Mouse (Mus musculus) heart, embryonic 16.5 days (tissue): Measurements from ENCODE around the gene Itga9. TPM values are rescaled to one million over a fixed set of nuclear protein-coding genes. Genes with fewer than 3 reads are reported as not detected.

Experiments used
- ATAC-seq: fragments of 200-750 bp; cut with Nextera tagmentation; replicated peaks from 2 replicates; pipeline ENCODE4 v1.8.0; 2017; ENCODE audit warnings: moderate number of reproducible peaks; ENCODE audit not compliant: insufficient read depth, low FRiP score; ENCODE audit errors: extremely low read depth
- H3K27ac ChIP-seq: fragments of 300-500 bp; sonication (generic); 2 replicates; pipeline ENCODE4 v1.5.1; 2014; ENCODE audit warnings: mild to moderate bottlenecking, low read length, control low read depth, moderate library complexity
- H3K27me3 ChIP-seq: fragments of 300-500 bp; sonication (generic); 2 replicates; pipeline ENCODE4 v1.6.1; 2014; ENCODE audit warnings: low read length, mixed read lengths; ENCODE audit not compliant: control insufficient read depth, insufficient read depth
- H3K36me3 ChIP-seq: fragments of 300-500 bp; sonication (generic); 2 replicates; pipeline ENCODE4 v1.6.1; 2014; ENCODE audit not compliant: control insufficient read depth, insufficient read depth
- H3K4me1 ChIP-seq: fragments of 300-500 bp; sonication (generic); 2 replicates; pipeline ENCODE4 v1.6.1; 2014; ENCODE audit warnings: low read length, mixed read lengths; ENCODE audit not compliant: control insufficient read depth, insufficient read depth
- H3K4me2 ChIP-seq: fragments of 300-500 bp; sonication (generic); 2 replicates; pipeline ENCODE4 v1.6.1; 2014; ENCODE audit warnings: low read depth, mild to moderate bottlenecking, control low read depth, low read length
- H3K4me3 ChIP-seq: fragments of 300-500 bp; sonication (generic); 2 replicates; pipeline ENCODE4 v1.5.1; 2014; ENCODE audit warnings: mild to moderate bottlenecking, control low read depth, low read length
- H3K9ac ChIP-seq: fragments of 300-500 bp; sonication (generic); 2 replicates; pipeline ENCODE4 v1.6.1; 2014; ENCODE audit warnings: low read length, control low read depth
- H3K9me3 ChIP-seq: fragments of 300-500 bp; sonication (generic); replicated peaks from 2 replicates; pipeline ENCODE4 v1.6.1; 2016; ENCODE audit warnings: low read length; ENCODE audit not compliant: control insufficient read depth
- WGBS: fragments of 180-500 bp; shearing (Covaris S2); extraction: QIAGEN DNeasy Blood & Tissue Kit; methylation state at CpG from one replicate; pipeline ENCODE4 v1.1.7; 2014; 5-methylcytosine and 5-hydroxymethylcytosine counted together
- polyA plus RNA-seq: library from polyadenylated mRNA; unstranded; fragments of >200 nt; fragmentation: Nextera tagmentation; extraction: Ambion mirVana; gene quantifications from 2 replicates; pipeline ENCODE4 v1.2.1, GENCODE M21; 2015

Gene Itga9
- polyA plus RNA-seq, 1 experiment from 2014 or later, result 3.1 TPM

- no peak overlapping the region for H3K9ac ChIP-seq
- H3K4me2 ChIP-seq, result no peak overlapping the region
- peaks cover 10% of the 10 kb centered on the region for H3K9me3 ChIP-seq
- no peak overlapping the region for H3K4me3 ChIP-seq
- H3K36me3 ChIP-seq, result peaks cover 21% of the 10 kb centered on the region
- no peak overlapping the region for H3K27ac ChIP-seq
- no peaks in the 10 kb centered on the region for H3K27me3 ChIP-seq
- ATAC-seq, result no peak
- 58% methylated on average over 3 of the region's 3 CpGs for WGBS
- H3K4me1 ChIP-seq, result no peaks in the 10 kb centered on the region
These were observed 59.6 kb downstream of the Itga9 start for GRCm38 (mm10) chr9:118666069-118666468.

- H3K4me1 ChIP-seq, result no peaks in the 10 kb centered on the region
- peaks cover 16% of the 10 kb centered on the region for H3K36me3 ChIP-seq
- H3K27ac ChIP-seq, result no peak overlapping the region
- ATAC-seq, result no peak
- peaks cover 10% of the 10 kb centered on the region for H3K9me3 ChIP-seq
- H3K27me3 ChIP-seq, result no peaks in the 10 kb centered on the region
- H3K4me3 ChIP-seq, result no peak overlapping the region
- no peak overlapping the region for H3K4me2 ChIP-seq
- 60% methylated on average over 3 of the region's 3 CpGs for WGBS
- H3K9ac ChIP-seq, result no peak overlapping the region
These were observed 63.2 kb downstream of the Itga9 start for GRCm38 (mm10) chr9:118669696-118670095.

GRCm38 (mm10) chr9:118674277-118674676, 67.8 kb downstream of the Itga9 start:
- Histone ChIP-seq H3K27ac (peak overlapping the region; percentile 49), H3K9me3 (no peaks in the 10 kb centered on the region), H3K36me3 (peaks cover 3% of the 10 kb centered on the region; the same call in 1 of the 2 replicates), H3K27me3 (no peaks in the 10 kb centered on the region), H3K4me1 (peaks cover 11% of the 10 kb centered on the region), H3K9ac (no peak overlapping the region), H3K4me3 (no peak overlapping the region), H3K4me2 (no peak overlapping the region)
- peak; percentile 30 for ATAC-seq
- 44% methylated on average over 12 of the region's 12 CpGs for WGBS

GRCm38 (mm10) chr9:118674761-118675160, 68.3 kb downstream of the Itga9 start:
- Histone ChIP-seq H3K4me1 (peaks cover 11% of the 10 kb centered on the region), H3K36me3 (peaks cover 3% of the 10 kb centered on the region; the same call in 1 of the 2 replicates), H3K4me2 (no peak overlapping the region), H3K4me3 (no peak overlapping the region), H3K9me3 (no peaks in the 10 kb centered on the region), H3K27ac (no peak overlapping the region; the same call in 1 of the 2 replicates), H3K9ac (no peak overlapping the region), H3K27me3 (no peaks in the 10 kb centered on the region)
- 84% methylated on average over 21 of the region's 22 CpGs for WGBS
- ATAC-seq, result no peak

GRCm38 (mm10) chr9:118675573-118676170, 69.2 kb downstream of the Itga9 start:
- Histone ChIP-seq H3K36me3 (peaks cover 3% of the 10 kb centered on the region; the same call in 1 of the 2 replicates), H3K27ac (no peak overlapping the region), H3K9ac (no peak overlapping the region), H3K4me3 (no peak overlapping the region), H3K4me2 (no peak overlapping the region), H3K4me1 (peaks cover 11% of the 10 kb centered on the region), H3K9me3 (no peaks in the 10 kb centered on the region), H3K27me3 (no peaks in the 10 kb centered on the region)
- 0 out of 2 replicates have a peak, but pooled peaks have one; percentile 18 for ATAC-seq
- 83% methylated on average over 8 of the region's 8 CpGs for WGBS

GRCm38 (mm10) chr9:118676692-118677091, 70.2 kb downstream of the Itga9 start:
- 0 out of 2 replicates have a peak overlapping the region, but pooled peaks have one; percentile 7 for H3K27ac ChIP-seq
- no peak for ATAC-seq

GRCm38 (mm10) chr9:118677349-118677748, 70.9 kb downstream of the Itga9 start:
- Histone ChIP-seq H3K27ac (peak overlapping the region; percentile 15; the same call in 1 of the 2 replicates), H3K9me3 (no peaks in the 10 kb centered on the region), H3K4me3 (no peak overlapping the region), H3K4me2 (no peak overlapping the region), H3K36me3 (peaks cover 2% of the 10 kb centered on the region; the same call in 1 of the 2 replicates), H3K27me3 (no peaks in the 10 kb centered on the region), H3K4me1 (peaks cover 18% of the 10 kb centered on the region), H3K9ac (no peak overlapping the region)
- ATAC-seq, result no peak
- WGBS, result 44% methylated on average over 9 of the region's 9 CpGs

More at GRCm38 (mm10) chr9:118676692-118677091, 70.2 kb downstream of the Itga9 start:
- Histone ChIP-seq H3K9ac (no peak overlapping the region), H3K36me3 (peaks cover 4% of the 10 kb centered on the region; the same call in 1 of the 2 replicates), H3K4me1 (peaks cover 13% of the 10 kb centered on the region), H3K9me3 (no peaks in the 10 kb centered on the region), H3K4me2 (no peak overlapping the region), H3K27me3 (no peaks in the 10 kb centered on the region), H3K4me3 (no peak overlapping the region)
- 74% methylated on average over 8 of the region's 8 CpGs for WGBS

- ATAC-seq, result peak; percentile 52
- 51% methylated on average over 15 of the region's 15 CpGs for WGBS
- no peak overlapping the region for H3K4me3 ChIP-seq
- no peaks in the 10 kb centered on the region for H3K9me3 ChIP-seq
- no peak overlapping the region for H3K9ac ChIP-seq
- no peaks in the 10 kb centered on the region for H3K27me3 ChIP-seq
- H3K36me3 ChIP-seq, result peaks cover 2% of the 10 kb centered on the region; the same call in 1 of the 2 replicates
- H3K4me2 ChIP-seq, result no peak overlapping the region
- peak overlapping the region; percentile 46; the same call in 1 of the 2 replicates for H3K27ac ChIP-seq
- peaks cover 21% of the 10 kb centered on the region for H3K4me1 ChIP-seq
These were observed 71.7 kb downstream of the Itga9 start for GRCm38 (mm10) chr9:118678020-118678750.

GRCm38 (mm10) chr9:118678759-118679158, 72.3 kb downstream of the Itga9 start:
- H3K4me1 ChIP-seq, result peaks cover 21% of the 10 kb centered on the region
- no peak overlapping the region for H3K4me3 ChIP-seq
- WGBS, result 64% methylated on average over 10 of the region's 10 CpGs
- H3K36me3 ChIP-seq, result peaks cover 2% of the 10 kb centered on the region; the same call in 1 of the 2 replicates
- no peak for ATAC-seq
- no peaks in the 10 kb centered on the region for H3K9me3 ChIP-seq
- H3K27me3 ChIP-seq, result no peaks in the 10 kb centered on the region
- no peak overlapping the region for H3K4me2 ChIP-seq
- H3K27ac ChIP-seq, result no peak overlapping the region
- H3K9ac ChIP-seq, result no peak overlapping the region
